Mouse (Mus musculus) thymus, adult 2 months (tissue): ENCODE results near the gene Morn2. TPM values are rescaled to one million over a fixed set of nuclear protein-coding genes. Genes with fewer than 3 reads are reported as not detected.

Experiments
- DNase-seq: peaks from one replicate; pipeline ENCODE4 v3.0.0; 2021
- H3K27ac ChIP-seq: fragments of 200-500 bp; 2 replicates; pipeline ENCODE4 v1.5.1; 2012; ENCODE audit warnings: low read length, control low read depth; ENCODE audit not compliant: control insufficient read depth, insufficient read depth
- H3K27me3 ChIP-seq: fragments of 200-500 bp; 2 replicates; pipeline ENCODE4 v1.6.1; 2012; ENCODE audit warnings: mild to moderate bottlenecking, low read length, moderate library complexity, mixed read lengths; ENCODE audit not compliant: control insufficient read depth, insufficient read depth
- H3K36me3 ChIP-seq: fragments of 200-500 bp; 2 replicates; pipeline ENCODE4 v1.6.1; 2012; ENCODE audit warnings: mild to moderate bottlenecking, low read length, moderate library complexity; ENCODE audit not compliant: control insufficient read depth, insufficient read depth
- H3K4me1 ChIP-seq: fragments of 200-500 bp; replicated peaks from 2 replicates; pipeline ENCODE4 v1.6.1; 2012; ENCODE audit warnings: low read length; ENCODE audit not compliant: control insufficient read depth, insufficient read depth
- H3K4me3 ChIP-seq: fragments of 200-500 bp; 2 replicates; pipeline ENCODE4 v1.5.1; 2012; ENCODE audit warnings: mild to moderate bottlenecking, low read length, control low read depth, moderate library complexity; ENCODE audit not compliant: control insufficient read depth, insufficient read depth
- CTCF ChIP-seq: fragments of 200-500 bp; IDR thresholded peaks from 2 replicates; pipeline ENCODE4 v1.5.1; 2012; ENCODE audit warnings: mild to moderate bottlenecking, control low read depth, low read length, moderate library complexity, borderline replicate concordance; ENCODE audit not compliant: control insufficient read depth, poor library complexity, insufficient read depth; ENCODE audit errors: extremely low read depth
- POLR2A ChIP-seq: fragments of 200-500 bp; IDR thresholded peaks from 2 replicates; pipeline ENCODE4 v1.6.1; 2012; ENCODE audit warnings: mild to moderate bottlenecking, low read length, control low read depth, moderate library complexity; ENCODE audit not compliant: control insufficient read depth, poor library complexity, insufficient read depth; ENCODE audit errors: extremely low read depth
- WGBS: fragments of 180-500 bp; shearing (Covaris S2); methylation state at CpG from one replicate; pipeline ENCODE4 v1.1.7; 2018; 5-methylcytosine and 5-hydroxymethylcytosine counted together
- polyA plus RNA-seq: library from polyadenylated mRNA; depleted of rRNA; stranded (reverse); fragments of >200 nt; gene quantifications from 2 replicates; pipeline ENCODE4 v1.2.3, GENCODE M21; 2012; rRNA removed

Gene Morn2
- polyA plus RNA-seq, 1 experiment, result 2.5 TPM

- H3K27ac ChIP-seq, result no peak overlapping the region
- no peaks in the 10 kb centered on the region for H3K4me1 ChIP-seq
- WGBS, result 96% methylated on average over 2 of the region's 2 CpGs
- no peaks in the 10 kb centered on the region for H3K27me3 ChIP-seq
- no peak overlapping the region for H3K4me3 ChIP-seq
- no peak for DNase-seq
- TF ChIP-seq POLR2A (no peak), CTCF (no peak)
- H3K36me3 ChIP-seq, result no peaks in the 10 kb centered on the region
Measured at GRCm38 (mm10) chr17:80332386-80332785, 42.4 kb downstream of the Morn2 start.

- Histone ChIP-seq H3K4me1 (no peaks in the 10 kb centered on the region), H3K4me3 (no peak overlapping the region), H3K27ac (no peak overlapping the region), H3K36me3 (no peaks in the 10 kb centered on the region), H3K27me3 (no peaks in the 10 kb centered on the region)
- 78% methylated on average over 4 of the region's 4 CpGs for WGBS
- no peak for TF ChIP-seq POLR2A
- no peak for TF ChIP-seq CTCF
- DNase-seq, result peak; percentile 4
Measured at GRCm38 (mm10) chr17:80345277-80345676, 55.3 kb downstream of the Morn2 start.

- TF ChIP-seq CTCF (no peak), POLR2A (no peak)
- DNase-seq, result no peak
- Histone ChIP-seq H3K36me3 (no peaks in the 10 kb centered on the region), H3K27ac (no peak overlapping the region), H3K4me1 (no peaks in the 10 kb centered on the region), H3K27me3 (no peaks in the 10 kb centered on the region), H3K4me3 (no peak overlapping the region)
- WGBS, result 91% methylated on average over 11 of the region's 11 CpGs
Measured at GRCm38 (mm10) chr17:80346591-80347125, 56.7 kb downstream of the Morn2 start.

Other genes with a start within 250 kb of the Morn2 start
- gene Hnrnpll, start 227.9 kb upstream of the Morn2 start, polyA plus RNA-seq, result 30.5 and 37.8 TPM in 2 replicates
- gene Galm, start 162.7 kb upstream of the Morn2 start, polyA plus RNA-seq, result 8.7 and 9.3 TPM in 2 replicates
- gene Srsf7, start 82.9 kb upstream of the Morn2 start, polyA plus RNA-seq, result 131 and 148 TPM in 2 replicates
- not detected in 2 replicates for gene Ttc39d, start 82.7 kb upstream of the Morn2 start, polyA plus RNA-seq
- gene Gemin6, start 65.8 kb upstream of the Morn2 start, polyA plus RNA-seq, result 3.4 and 4.6 TPM in 2 replicates
- 16.6 and 18.9 TPM in 2 replicates for gene Dhx57, start 273 bp downstream of the Morn2 start, polyA plus RNA-seq
- gene Arhgef33, start 17.2 kb downstream of the Morn2 start, polyA plus RNA-seq, result 0.12 and 0.23 TPM in 2 replicates
- 1.2 TPM in 1 of 2 replicates, not detected in the other for gene Gm10190, start 83.3 kb downstream of the Morn2 start, polyA plus RNA-seq
- gene Sos1, start 190.2 kb downstream of the Morn2 start, polyA plus RNA-seq, result 4.1 and 5.0 TPM in 2 replicates